Mouse (Mus musculus) lung, embryonic 15.5 days (tissue): ENCODE data around the gene Slc5a3. TPM values are rescaled to one million over a fixed set of nuclear protein-coding genes. Genes with fewer than 3 reads are reported as not detected.
"Not testable (repeated sequence)": the region's sequence is repeated elsewhere in the genome, so short reads cannot be mapped to it uniquely, and the experiment has no call there.

Source experiments
- ATAC-seq: fragments of 200-750 bp; cut with Nextera tagmentation; 2 replicates; pipeline ENCODE4 v1.8.0; 2017; ENCODE audit warnings: moderate number of reproducible peaks, borderline replicate concordance; ENCODE audit not compliant: low FRiP score, low TSS enrichment; ENCODE audit errors: extremely low read depth
- H3K27ac ChIP-seq: fragments of 300-500 bp; sonication (generic); 2 replicates; pipeline ENCODE4 v1.5.1; 2015; ENCODE audit warnings: moderate library complexity, mild to moderate bottlenecking, inconsistent platforms
- H3K27me3 ChIP-seq: fragments of 300-500 bp; sonication (generic); 2 replicates; pipeline ENCODE4 v1.6.1; 2015; ENCODE audit warnings: inconsistent platforms
- H3K36me3 ChIP-seq: fragments of 300-500 bp; sonication (generic); 2 replicates; pipeline ENCODE4 v1.6.1; 2015; ENCODE audit warnings: inconsistent platforms
- H3K4me1 ChIP-seq: fragments of 300-500 bp; sonication (generic); 2 replicates; pipeline ENCODE4 v1.6.1; 2015; ENCODE audit warnings: inconsistent platforms
- H3K4me2 ChIP-seq: fragments of 300-500 bp; sonication (generic); 2 replicates; pipeline ENCODE4 v1.6.1; 2015; ENCODE audit warnings: inconsistent platforms, mild to moderate bottlenecking, moderate library complexity
- H3K4me3 ChIP-seq: fragments of 300-500 bp; sonication (generic); 2 replicates; pipeline ENCODE4 v1.5.1; 2015; ENCODE audit warnings: mild to moderate bottlenecking, inconsistent platforms
- H3K9ac ChIP-seq: fragments of 300-500 bp; sonication (generic); 2 replicates; pipeline ENCODE4 v1.6.1; 2015; ENCODE audit warnings: inconsistent platforms
- H3K9me3 ChIP-seq: fragments of 300-500 bp; sonication (generic); 2 replicates; pipeline ENCODE4 v1.6.1; 2016; ENCODE audit warnings: inconsistent platforms
- WGBS: fragments of 180-500 bp; shearing (Covaris S2); methylation state at CpG from one replicate; pipeline ENCODE4 v1.1.7; 2015; 5-methylcytosine and 5-hydroxymethylcytosine counted together
- polyA plus RNA-seq: library from polyadenylated mRNA; unstranded; fragments of >200 nt; fragmentation: Nextera tagmentation; extraction: Ambion mirVana; gene quantifications from 2 replicates; pipeline ENCODE4 v1.2.1, GENCODE M21; 2015

The Slc5a3 gene
- polyA plus RNA-seq, 1 experiment from 2014 or later, result 4.1 TPM

GRCm38 (mm10) chr16:92076797-92077196 lies 18.7 kb downstream of the Slc5a3 start:
- H3K27ac ChIP-seq, result no peak overlapping the region
- no peak overlapping the region for H3K9ac ChIP-seq
- no peaks in the 10 kb centered on the region for H3K4me1 ChIP-seq
- no peaks in the 10 kb centered on the region for H3K9me3 ChIP-seq
- 81% methylated on average over 8 of the region's 8 CpGs for WGBS
- H3K4me2 ChIP-seq, result no peak overlapping the region
- no peak for ATAC-seq
- H3K4me3 ChIP-seq, result no peak overlapping the region
- H3K36me3 ChIP-seq, result no peaks in the 10 kb centered on the region; the same call in 1 of the 2 replicates
- H3K27me3 ChIP-seq, result no peaks in the 10 kb centered on the region

GRCm38 (mm10) chr16:92083771-92084453 lies 25.8 kb downstream of the Slc5a3 start:
- Histone ChIP-seq H3K9me3 (no peaks in the 10 kb centered on the region), H3K4me1 (no peaks in the 10 kb centered on the region), H3K36me3 (no peaks in the 10 kb centered on the region), H3K27me3 (no peaks in the 10 kb centered on the region), H3K27ac (no peak overlapping the region), H3K9ac (no peak overlapping the region), H3K4me3 (no peak overlapping the region), H3K4me2 (no peak overlapping the region)
- WGBS, result 75% methylated on average over 10 of the region's 10 CpGs
- no peak for ATAC-seq

DNA sequence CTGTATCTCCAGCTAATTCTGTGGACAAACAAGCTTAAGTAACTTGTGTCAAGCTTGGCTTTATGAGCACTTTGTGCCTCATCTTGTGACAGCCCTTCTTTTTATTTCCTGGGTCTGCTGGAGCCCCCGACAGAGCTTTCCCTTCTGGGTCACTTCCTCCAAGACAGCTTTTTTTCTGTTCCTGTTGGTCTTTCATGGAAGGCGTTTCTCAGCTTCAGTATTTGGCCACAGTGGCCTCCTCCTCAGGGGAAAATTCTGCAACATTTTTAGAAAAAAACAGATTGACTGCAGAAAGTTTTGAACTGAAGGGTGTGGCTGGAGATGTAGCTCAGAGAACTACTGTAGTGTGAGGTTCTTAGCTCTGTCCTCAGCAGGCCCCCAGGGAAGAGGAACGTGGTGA lies 31.1 kb downstream of the Slc5a3 start:
- H3K4me2 ChIP-seq, result no peak overlapping the region
- H3K4me1 ChIP-seq, result no peaks in the 10 kb centered on the region
- WGBS, result 56% methylated on average over 3 of the region's 3 CpGs
- no peak overlapping the region for H3K9ac ChIP-seq
- no peak for ATAC-seq
- no peaks in the 10 kb centered on the region for H3K36me3 ChIP-seq
- no peak overlapping the region for H3K27ac ChIP-seq
- H3K27me3 ChIP-seq, result no peaks in the 10 kb centered on the region
- no peaks in the 10 kb centered on the region for H3K9me3 ChIP-seq
- H3K4me3 ChIP-seq, result no peak overlapping the region

DNA sequence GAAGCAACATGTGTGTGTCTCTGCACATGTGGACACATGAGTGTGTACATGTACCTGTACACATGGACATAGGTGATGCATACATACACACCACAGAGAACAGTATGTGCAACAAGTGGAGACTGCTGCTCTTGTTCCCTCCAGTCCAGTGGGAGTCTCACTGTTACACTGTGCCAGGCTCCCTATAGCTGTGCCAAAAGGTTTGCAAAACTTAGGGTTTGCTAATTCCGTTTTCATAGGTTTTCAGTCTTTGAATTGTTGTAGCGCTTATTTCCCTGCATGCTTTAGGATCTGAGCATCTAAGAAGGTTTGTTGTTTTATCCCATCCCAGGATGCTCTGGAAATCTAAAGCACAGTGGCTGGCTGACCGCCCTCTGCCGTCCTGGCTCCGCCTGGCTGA lies 33.8 kb downstream of the Slc5a3 start:
- Histone ChIP-seq H3K4me1 (no peaks in the 10 kb centered on the region), H3K4me2 (no peak overlapping the region), H3K4me3 (no peak overlapping the region), H3K27me3 (no peaks in the 10 kb centered on the region), H3K36me3 (no peaks in the 10 kb centered on the region), H3K27ac (no peak overlapping the region), H3K9me3 (no peaks in the 10 kb centered on the region), H3K9ac (no peak overlapping the region)
- WGBS, result 86% methylated on average over 5 of the region's 5 CpGs
- no peak for ATAC-seq

DNA sequence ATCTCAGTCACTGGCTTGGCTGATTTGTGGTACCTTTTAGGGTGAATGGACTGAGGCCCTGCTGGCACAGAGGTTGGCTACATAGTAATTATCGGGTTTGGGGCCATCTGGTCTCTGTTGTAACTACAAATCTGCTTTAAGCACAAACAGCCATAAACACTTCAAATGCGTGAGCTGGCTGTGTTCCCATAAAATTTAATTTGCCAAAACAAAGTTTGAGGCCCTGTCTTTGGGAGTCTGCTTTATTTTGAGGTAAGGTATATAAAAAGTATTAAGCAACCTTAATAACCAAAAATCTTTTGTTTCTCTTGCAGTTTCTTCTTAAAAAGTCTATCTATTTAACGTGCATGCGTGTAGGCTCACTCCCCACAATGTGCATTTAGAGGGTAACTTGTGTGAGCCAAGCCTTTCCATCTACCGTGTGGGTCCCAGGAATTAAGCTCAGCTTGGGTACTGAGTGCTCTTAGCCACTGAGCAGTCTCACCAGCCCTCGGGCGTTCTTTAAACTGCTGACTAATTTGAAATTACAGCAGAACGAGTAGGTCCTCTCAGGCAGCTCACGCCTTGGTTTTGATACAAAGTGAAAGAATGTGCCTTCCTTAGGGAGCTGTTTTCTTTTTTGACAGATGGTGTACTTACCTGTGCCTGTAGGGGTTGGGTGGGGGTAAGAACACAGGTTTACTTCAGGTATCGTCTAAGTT lies 40.4 kb downstream of the Slc5a3 start:
- Histone ChIP-seq H3K4me1 (peaks cover 2% of the 10 kb centered on the region; the same call in 1 of the 2 replicates), H3K27ac (no peak overlapping the region), H3K4me2 (no peak overlapping the region), H3K4me3 (no peak overlapping the region), H3K27me3 (no peaks in the 10 kb centered on the region), H3K9me3 (no peaks in the 10 kb centered on the region), H3K9ac (no peak overlapping the region), H3K36me3 (0 out of 2 replicates have a peak, but pooled peaks cover 3% of the 10 kb centered on the region)
- 75% methylated on average over 10 of the region's 10 CpGs for WGBS
- ATAC-seq, result no peak

- no peak overlapping the region for H3K9ac ChIP-seq
- peaks cover 3% of the 10 kb centered on the region; the same call in 1 of the 2 replicates for H3K4me1 ChIP-seq
These were observed 41.5 kb downstream of the Slc5a3 start for GRCm38 (mm10) chr16:92099598-92099997.

DNA sequence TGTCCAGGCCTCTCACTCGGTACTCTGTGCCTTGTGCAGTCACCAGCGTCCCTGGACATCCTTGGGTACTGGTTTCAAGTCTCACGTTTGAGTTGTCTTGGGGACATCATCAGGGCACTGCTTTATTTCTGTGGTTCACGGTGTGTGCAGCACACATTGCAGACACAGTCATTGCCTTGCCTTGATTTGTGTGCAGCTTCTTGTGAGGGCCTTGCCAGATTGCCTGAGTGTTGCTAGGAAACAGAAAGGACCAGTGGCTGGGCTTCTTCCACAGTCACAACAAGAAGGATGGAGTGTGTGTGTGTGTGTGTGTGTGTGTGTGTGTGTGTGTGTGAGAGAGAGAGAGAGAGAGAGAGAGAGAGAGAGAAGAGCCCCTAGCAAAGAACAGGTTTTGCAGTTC lies 42.0 kb downstream of the Slc5a3 start:
- H3K4me1 ChIP-seq, result peaks cover 3% of the 10 kb centered on the region; the same call in 1 of the 2 replicates
- 82% methylated on average over 4 of the region's 4 CpGs for WGBS
- no peak overlapping the region for H3K4me3 ChIP-seq
- no peak overlapping the region for H3K4me2 ChIP-seq
- no peak for ATAC-seq
- no peaks in the 10 kb centered on the region for H3K27me3 ChIP-seq
- 0 out of 2 replicates have a peak, but pooled peaks cover 3% of the 10 kb centered on the region for H3K36me3 ChIP-seq
- no peak overlapping the region for H3K9ac ChIP-seq
- H3K27ac ChIP-seq, result no peak overlapping the region
- H3K9me3 ChIP-seq, result no peaks in the 10 kb centered on the region

More at GRCm38 (mm10) chr16:92099598-92099997, 41.5 kb downstream of the Slc5a3 start:
- H3K27ac ChIP-seq, result no peak overlapping the region
- H3K4me2 ChIP-seq, result no peak overlapping the region
- no peak overlapping the region for H3K4me3 ChIP-seq
- 0 out of 2 replicates have a peak, but pooled peaks cover 3% of the 10 kb centered on the region for H3K36me3 ChIP-seq
- no peaks in the 10 kb centered on the region for H3K27me3 ChIP-seq
- ATAC-seq, result no peak
- 79% methylated on average over 16 of the region's 16 CpGs for WGBS
- H3K9me3 ChIP-seq, result no peaks in the 10 kb centered on the region

GRCm38 (mm10) chr16:92102115-92102514 lies 44.0 kb downstream of the Slc5a3 start:
- peaks cover 3% of the 10 kb centered on the region; the same call in 1 of the 2 replicates for H3K4me1 ChIP-seq
- H3K9ac ChIP-seq, result no peak overlapping the region
- H3K36me3 ChIP-seq, result 0 out of 2 replicates have a peak, but pooled peaks cover 3% of the 10 kb centered on the region
- ATAC-seq, result no peak
- H3K4me2 ChIP-seq, result no peak overlapping the region
- H3K9me3 ChIP-seq, result no peaks in the 10 kb centered on the region
- H3K4me3 ChIP-seq, result no peak overlapping the region
- no peak overlapping the region for H3K27ac ChIP-seq
- WGBS, result 89% methylated on average over 5 of the region's 5 CpGs
- no peaks in the 10 kb centered on the region for H3K27me3 ChIP-seq

DNA sequence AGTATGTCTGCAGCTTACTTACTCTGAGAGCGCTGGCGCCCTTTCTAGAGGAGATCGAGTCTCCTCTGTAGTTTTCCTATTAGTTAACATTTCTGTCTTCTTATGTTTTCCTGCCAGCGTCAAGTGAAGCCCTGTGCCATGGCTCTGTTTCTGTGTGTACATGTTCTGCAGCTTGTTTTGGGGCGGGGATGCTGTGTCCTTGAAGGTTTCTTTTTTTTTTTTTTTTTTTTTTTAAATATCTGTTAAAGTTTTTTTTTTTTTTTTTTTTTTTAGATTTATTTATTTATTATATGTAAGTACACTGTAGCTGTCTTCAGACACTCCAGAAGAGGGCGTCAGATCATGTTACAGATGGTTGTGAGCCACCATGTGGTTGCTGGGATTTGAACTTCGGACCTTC lies 44.8 kb downstream of the Slc5a3 start:
- not testable (repeated sequence) for ATAC-seq, H3K9me3 ChIP-seq, H3K4me3 ChIP-seq, H3K27me3 ChIP-seq, H3K36me3 ChIP-seq, H3K27ac ChIP-seq, H3K4me2 ChIP-seq, H3K4me1 ChIP-seq, H3K9ac ChIP-seq
- 89% methylated on average over 7 of the region's 7 CpGs for WGBS

GRCm38 (mm10) chr16:92103572-92104331 lies 45.6 kb downstream of the Slc5a3 start:
- Histone ChIP-seq H3K4me1 (peaks cover 3% of the 10 kb centered on the region; the same call in 1 of the 2 replicates), H3K4me2 (no peak overlapping the region), H3K27me3 (no peaks in the 10 kb centered on the region), H3K9me3 (no peaks in the 10 kb centered on the region), H3K4me3 (no peak overlapping the region), H3K27ac (no peak overlapping the region), H3K36me3 (0 out of 2 replicates have a peak, but pooled peaks cover 3% of the 10 kb centered on the region), H3K9ac (no peak overlapping the region)
- no peak for ATAC-seq
- WGBS, result 53% methylated on average over 9 of the region's 9 CpGs

DNA sequence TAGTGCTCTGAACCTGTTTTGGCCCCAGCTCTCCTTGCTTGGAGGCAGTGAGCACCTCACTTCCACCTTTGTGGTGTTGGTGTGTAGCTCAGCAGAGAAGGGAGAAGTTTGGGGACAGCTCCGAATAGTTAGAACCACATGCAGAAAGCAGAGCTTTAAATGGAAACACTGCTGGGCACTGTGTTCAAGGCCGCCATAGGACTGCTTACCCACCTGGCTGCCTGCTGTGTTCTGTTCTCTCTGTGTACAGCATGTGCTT lies 46.1 kb downstream of the Slc5a3 start:
- Histone ChIP-seq H3K9me3 (no peaks in the 10 kb centered on the region), H3K4me3 (no peak overlapping the region), H3K27me3 (no peaks in the 10 kb centered on the region), H3K9ac (no peak overlapping the region), H3K27ac (no peak overlapping the region), H3K4me1 (peaks cover 3% of the 10 kb centered on the region; the same call in 1 of the 2 replicates), H3K36me3 (0 out of 2 replicates have a peak, but pooled peaks cover 3% of the 10 kb centered on the region), H3K4me2 (no peak overlapping the region)
- ATAC-seq, result no peak
- WGBS, result 91% methylated on average over 2 of the region's 2 CpGs

DNA sequence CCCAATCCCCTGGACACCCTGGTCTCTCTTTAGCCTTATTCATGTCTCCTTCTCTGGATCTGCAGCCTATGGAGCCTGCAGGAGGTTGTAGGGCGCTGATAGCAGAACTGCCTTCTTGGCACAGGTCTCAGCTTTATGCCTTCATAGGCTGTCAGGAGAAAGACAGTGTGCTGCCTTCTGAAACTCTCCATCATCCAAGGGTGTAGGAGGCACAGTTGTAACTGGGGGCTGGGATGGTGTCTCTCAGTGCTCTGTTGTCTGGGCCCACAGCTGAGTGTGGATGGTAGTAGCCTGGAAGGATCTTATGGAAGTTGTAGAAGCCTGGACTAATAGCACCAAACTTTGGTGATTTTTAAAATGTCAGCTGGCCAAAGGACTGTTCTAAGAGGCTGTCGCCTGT lies 46.8 kb downstream of the Slc5a3 start:
- Histone ChIP-seq H3K9me3 (no peaks in the 10 kb centered on the region), H3K4me1 (peaks cover 3% of the 10 kb centered on the region; the same call in 1 of the 2 replicates), H3K9ac (no peak overlapping the region), H3K27me3 (no peaks in the 10 kb centered on the region), H3K27ac (no peak overlapping the region), H3K36me3 (0 out of 2 replicates have a peak, but pooled peaks cover 3% of the 10 kb centered on the region), H3K4me2 (no peak overlapping the region), H3K4me3 (no peak overlapping the region)
- WGBS, result 90% methylated on average over 2 of the region's 2 CpGs
- no peak for ATAC-seq
